Mouse (Mus musculus) limb, embryonic 15.5 days (tissue): ENCODE measurements around the gene Uba3. TPM values are rescaled to one million over a fixed set of nuclear protein-coding genes. Genes with fewer than 3 reads are reported as not detected.

Source experiments
- ATAC-seq: fragments of 200-750 bp; cut with Nextera tagmentation; 2 replicates; pipeline ENCODE4 v1.8.0; 2017; ENCODE audit warnings: low read depth, moderate TSS enrichment; ENCODE audit not compliant: insufficient number of reproducible peaks, low FRiP score, low TSS enrichment
- H3K27ac ChIP-seq: fragments of 300-500 bp; sonication (generic); 2 replicates; pipeline ENCODE4 v1.5.1; 2015; ENCODE audit warnings: moderate library complexity, mild to moderate bottlenecking, inconsistent platforms
- H3K27me3 ChIP-seq: fragments of 300-500 bp; sonication (generic); 2 replicates; pipeline ENCODE4 v1.6.1; 2015; ENCODE audit warnings: inconsistent platforms
- H3K36me3 ChIP-seq: fragments of 300-500 bp; sonication (generic); 2 replicates; pipeline ENCODE4 v1.6.1; 2015; ENCODE audit warnings: inconsistent platforms
- H3K4me1 ChIP-seq: fragments of 300-500 bp; sonication (generic); 2 replicates; pipeline ENCODE4 v1.6.1; 2015; ENCODE audit warnings: inconsistent platforms
- H3K4me2 ChIP-seq: fragments of 300-500 bp; sonication (generic); 2 replicates; pipeline ENCODE4 v1.6.1; 2015; ENCODE audit warnings: mild to moderate bottlenecking, inconsistent platforms
- H3K4me3 ChIP-seq: fragments of 300-500 bp; sonication (generic); 2 replicates; pipeline ENCODE4 v1.5.1; 2015; ENCODE audit warnings: mild to moderate bottlenecking, inconsistent platforms
- H3K9ac ChIP-seq: fragments of 300-500 bp; sonication (generic); 2 replicates; pipeline ENCODE4 v1.6.1; 2015; ENCODE audit warnings: inconsistent platforms
- H3K9me3 ChIP-seq: fragments of 300-500 bp; sonication (generic); 2 replicates; pipeline ENCODE4 v1.6.1; 2016; ENCODE audit warnings: inconsistent platforms
- WGBS: fragments of 180-500 bp; shearing (Covaris S2); methylation state at CpG from one replicate; pipeline ENCODE4 v1.1.7; 2015; 5-methylcytosine and 5-hydroxymethylcytosine counted together
- polyA plus RNA-seq: library from polyadenylated mRNA; unstranded; fragments of >200 nt; fragmentation: Nextera tagmentation; extraction: Ambion mirVana; gene quantifications from 2 replicates; pipeline ENCODE4 v1.2.1, GENCODE M21; 2015

The Uba3 gene
- polyA plus RNA-seq, 1 experiment from 2014 or later: 77.0 TPM

GRCm38 (mm10) chr6:97226083-97226491 is 20.6 kb upstream of the Uba3 start:
- Histone ChIP-seq H3K9me3 (no peaks in the 10 kb centered on the region), H3K9ac (no peak overlapping the region), H3K4me1 (peaks cover 14% of the 10 kb centered on the region; the same call in 1 of the 2 replicates), H3K27ac (no peak overlapping the region), H3K27me3 (peaks cover 10% of the 10 kb centered on the region; the same call in 1 of the 2 replicates), H3K36me3 (peaks cover 17% of the 10 kb centered on the region), H3K4me3 (no peak overlapping the region), H3K4me2 (no peak overlapping the region)
- 50% methylated on average over 1 of the region's 1 CpGs for WGBS
- no peak for ATAC-seq

- H3K27ac ChIP-seq: no peak overlapping the region
- WGBS: 95% methylated on average over 8 of the region's 8 CpGs
- no peaks in the 10 kb centered on the region for H3K9me3 ChIP-seq
- H3K9ac ChIP-seq: no peak overlapping the region
- no peak overlapping the region for H3K4me2 ChIP-seq
- peaks cover 6% of the 10 kb centered on the region; the same call in 1 of the 2 replicates for H3K27me3 ChIP-seq
- H3K4me3 ChIP-seq: no peak overlapping the region
- no peak for ATAC-seq
- H3K4me1 ChIP-seq: peaks cover 14% of the 10 kb centered on the region; the same call in 1 of the 2 replicates
- H3K36me3 ChIP-seq: peaks cover 8% of the 10 kb centered on the region
Observed at GRCm38 (mm10) chr6:97224505-97224904, 19.1 kb upstream of the Uba3 start.

- WGBS: 63% methylated on average over 4 of the region's 4 CpGs
- ATAC-seq: no peak
- H3K9me3 ChIP-seq: no peaks in the 10 kb centered on the region
- peaks cover 14% of the 10 kb centered on the region; the same call in 1 of the 2 replicates for H3K4me1 ChIP-seq
- H3K4me3 ChIP-seq: no peak overlapping the region
- no peak overlapping the region for H3K4me2 ChIP-seq
- no peak overlapping the region for H3K9ac ChIP-seq
- peak overlapping the region; percentile 23; the same call in 1 of the 2 replicates for H3K27ac ChIP-seq
- H3K36me3 ChIP-seq: peaks cover 4% of the 10 kb centered on the region; the same call in 1 of the 2 replicates
- peaks cover 4% of the 10 kb centered on the region; the same call in 1 of the 2 replicates for H3K27me3 ChIP-seq
Observed at GRCm38 (mm10) chr6:97223566-97223965, 18.1 kb upstream of the Uba3 start.

- Histone ChIP-seq H3K9ac (no peak overlapping the region), H3K4me1 (peaks cover 14% of the 10 kb centered on the region; the same call in 1 of the 2 replicates), H3K4me2 (no peak overlapping the region), H3K27me3 (peaks cover under 1% of the 10 kb centered on the region; the same call in 1 of the 2 replicates), H3K36me3 (peaks cover 4% of the 10 kb centered on the region; the same call in 1 of the 2 replicates), H3K4me3 (no peak overlapping the region), H3K27ac (peak overlapping the region; percentile 39; the same call in 1 of the 2 replicates), H3K9me3 (no peaks in the 10 kb centered on the region)
- WGBS: 51% methylated on average over 5 of the region's 5 CpGs
- peak; percentile 52; the same call in 1 of the 2 replicates for ATAC-seq
Observed at GRCm38 (mm10) chr6:97222931-97223467, 17.6 kb upstream of the Uba3 start.

- Histone ChIP-seq H3K4me3 (no peak overlapping the region), H3K4me1 (peaks cover 14% of the 10 kb centered on the region; the same call in 1 of the 2 replicates), H3K27ac (no peak overlapping the region), H3K9ac (no peak overlapping the region), H3K9me3 (no peaks in the 10 kb centered on the region), H3K27me3 (no peaks in the 10 kb centered on the region; the same call in 1 of the 2 replicates), H3K4me2 (no peak overlapping the region), H3K36me3 (peaks cover 4% of the 10 kb centered on the region; the same call in 1 of the 2 replicates)
- 51% methylated on average over 6 of the region's 6 CpGs for WGBS
- ATAC-seq: no peak
Observed at GRCm38 (mm10) chr6:97222321-97222720, 16.9 kb upstream of the Uba3 start.

GRCm38 (mm10) chr6:97221205-97222025 is 16.0 kb upstream of the Uba3 start:
- no peak overlapping the region for H3K4me3 ChIP-seq
- peak overlapping the region; percentile 19 for H3K27ac ChIP-seq
- H3K9me3 ChIP-seq: no peaks in the 10 kb centered on the region
- 61% methylated on average over 15 of the region's 15 CpGs for WGBS
- no peak overlapping the region for H3K9ac ChIP-seq
- H3K36me3 ChIP-seq: peaks cover 4% of the 10 kb centered on the region; the same call in 1 of the 2 replicates
- no peak for ATAC-seq
- H3K27me3 ChIP-seq: no peaks in the 10 kb centered on the region
- no peak overlapping the region for H3K4me2 ChIP-seq
- peaks cover 14% of the 10 kb centered on the region; the same call in 1 of the 2 replicates for H3K4me1 ChIP-seq

- Histone ChIP-seq H3K4me2 (no peak overlapping the region), H3K9ac (no peak overlapping the region), H3K36me3 (peaks cover 4% of the 10 kb centered on the region; the same call in 1 of the 2 replicates), H3K4me3 (no peak overlapping the region), H3K27ac (no peak overlapping the region), H3K27me3 (no peaks in the 10 kb centered on the region), H3K4me1 (peaks cover 14% of the 10 kb centered on the region; the same call in 1 of the 2 replicates), H3K9me3 (no peaks in the 10 kb centered on the region)
- no peak for ATAC-seq
- 82% methylated on average over 2 of the region's 5 CpGs for WGBS
Observed at GRCm38 (mm10) chr6:97220672-97221071, 15.2 kb upstream of the Uba3 start.

- WGBS: 54% methylated on average over 4 of the region's 4 CpGs
- no peak overlapping the region for H3K9ac ChIP-seq
- no peak overlapping the region for H3K27ac ChIP-seq
- no peak overlapping the region for H3K4me3 ChIP-seq
- no peak for ATAC-seq
- H3K4me1 ChIP-seq: peaks cover 7% of the 10 kb centered on the region; the same call in 1 of the 2 replicates
- no peaks in the 10 kb centered on the region; the same call in 1 of the 2 replicates for H3K36me3 ChIP-seq
- H3K27me3 ChIP-seq: no peaks in the 10 kb centered on the region
- no peaks in the 10 kb centered on the region for H3K9me3 ChIP-seq
- H3K4me2 ChIP-seq: no peak overlapping the region
Observed at GRCm38 (mm10) chr6:97216154-97216821, 10.8 kb upstream of the Uba3 start.

GRCm38 (mm10) chr6:97211981-97212380 is 6.5 kb upstream of the Uba3 start:
- ATAC-seq: no peak
- Histone ChIP-seq H3K4me3 (peak overlapping the region; percentile 68), H3K9ac (no peak overlapping the region), H3K4me1 (peaks cover 7% of the 10 kb centered on the region; the same call in 1 of the 2 replicates), H3K27me3 (no peaks in the 10 kb centered on the region), H3K4me2 (peak overlapping the region; percentile 76), H3K9me3 (no peaks in the 10 kb centered on the region), H3K36me3 (no peaks in the 10 kb centered on the region; the same call in 1 of the 2 replicates), H3K27ac (no peak overlapping the region)
- WGBS: 60% methylated on average over 12 of the region's 12 CpGs

- H3K27me3 ChIP-seq: no peaks in the 10 kb centered on the region
- H3K4me3 ChIP-seq: peak overlapping the region; percentile 68
- no peaks in the 10 kb centered on the region; the same call in 1 of the 2 replicates for H3K36me3 ChIP-seq
- H3K9ac ChIP-seq: peak overlapping the region; percentile 50
- H3K4me1 ChIP-seq: peaks cover 7% of the 10 kb centered on the region; the same call in 1 of the 2 replicates
- no peaks in the 10 kb centered on the region for H3K9me3 ChIP-seq
- peak overlapping the region; percentile 67 for H3K27ac ChIP-seq
- peak overlapping the region; percentile 76 for H3K4me2 ChIP-seq
- 3% methylated on average over 22 of the region's 22 CpGs for WGBS
- ATAC-seq: 0 out of 2 replicates have a peak, but pooled peaks have one; percentile 57
Observed at GRCm38 (mm10) chr6:97210962-97211601, 5.6 kb upstream of the Uba3 start.
